Mouse (Mus musculus) cortical plate, adult 2 months (tissue): ENCODE data around the gene Map4k2.

ENCODE experiments used
- CTCF ChIP-seq: fragments of 200-500 bp; IDR thresholded peaks from 2 replicates; pipeline ENCODE4 v1.5.1; 2011; ENCODE audit warnings: mild to moderate bottlenecking, control low read depth, low read length; ENCODE audit not compliant: insufficient read depth; ENCODE audit errors: extremely low read depth
- POLR2A ChIP-seq: fragments of 200-500 bp; IDR thresholded peaks from 2 replicates; pipeline ENCODE4 v1.6.1; 2011; ENCODE audit warnings: mild to moderate bottlenecking, low read length, control low read depth; ENCODE audit not compliant: insufficient read depth; ENCODE audit errors: extremely low read depth

GRCm38 (mm10) chr19:6310181-6310580 lies 30.8 kb upstream of the Map4k2 start:
- TF ChIP-seq POLR2A = no peak
- TF ChIP-seq CTCF = no peak
